ENCODE assay signal across 8 mouse cellular contexts in the genomic region with DNA sequence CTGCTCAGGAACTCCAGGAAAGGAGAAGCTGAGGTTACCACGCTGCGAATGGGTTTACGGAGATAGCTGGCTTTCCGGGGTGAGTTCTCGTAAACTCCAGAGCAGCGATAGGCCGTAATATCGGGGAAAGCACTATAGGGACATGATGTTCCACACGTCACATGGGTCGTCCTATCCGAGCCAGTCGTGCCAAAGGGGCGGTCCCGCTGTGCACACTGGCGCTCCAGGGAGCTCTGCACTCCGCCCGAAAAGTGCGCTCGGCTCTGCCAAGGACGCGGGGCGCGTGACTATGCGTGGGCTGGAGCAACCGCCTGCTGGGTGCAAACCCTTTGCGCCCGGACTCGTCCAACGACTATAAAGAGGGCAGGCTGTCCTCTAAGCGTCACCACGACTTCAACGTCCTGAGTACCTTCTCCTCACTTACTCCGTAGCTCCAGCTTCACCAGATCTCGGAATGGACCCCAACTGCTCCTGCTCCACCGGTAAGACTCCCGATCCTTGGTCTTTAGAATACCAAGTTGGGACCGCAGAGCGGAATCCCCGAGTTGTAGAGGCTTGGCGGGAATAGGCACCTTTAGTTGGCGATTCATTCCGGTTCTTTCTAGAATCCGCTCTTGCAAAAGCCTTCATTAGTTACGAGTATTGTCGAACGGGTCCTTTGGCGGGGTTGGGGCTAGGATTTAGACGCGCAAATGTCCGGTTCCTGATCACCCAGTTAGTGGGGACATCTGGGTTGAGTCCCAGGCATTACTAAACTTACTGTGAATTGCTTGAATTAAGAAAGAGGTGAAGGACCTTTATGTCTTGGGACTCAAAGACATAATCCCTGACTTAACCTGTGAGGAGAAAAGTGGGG. TPM values are rescaled to one million over a fixed set of nuclear protein-coding genes. Genes with fewer than 3 reads are reported as not detected.
DNase-seq lines count a peak whose midpoint lies in the region; ATAC-seq and TF ChIP-seq lines count a peak whose summit lies in the region.

A gene (plus strand): TSS at position 226 of the 856 bp plus-strand sequence.

- peak within 1 kb of the TSS; percentile 52 for H3K9ac ChIP-seq in forebrain, embryonic 12.5 days
- peak within 1 kb of the TSS; percentile 89 for H3K9ac ChIP-seq in heart, embryonic 16.5 days (ENCODE audit: low read length)
- H3K9ac ChIP-seq in liver, embryonic 14.5 days (replicated peaks), result peak within 1 kb of the TSS; percentile 98
- H3K9ac ChIP-seq in stomach, postnatal 0 days (ENCODE audit: low read length), result peak within 1 kb of the TSS; percentile 73

- H3K36me3 ChIP-seq in G1E (replicated peaks), result peaks cover 13% of the 10 kb centered on the region
- H3K36me3 ChIP-seq in forebrain, embryonic 12.5 days (replicated peaks), result no peaks in the 10 kb centered on the region
- H3K36me3 ChIP-seq in heart, embryonic 16.5 days (ENCODE audit: control insufficient read depth, insufficient read depth), result no peaks in the 10 kb centered on the region
- no peaks in the 10 kb centered on the region; the same call in 1 of the 2 replicates for H3K36me3 ChIP-seq in liver, embryonic 14.5 days (replicated peaks; ENCODE audit: control insufficient read depth, insufficient read depth, low read depth)
- no peaks in the 10 kb centered on the region for H3K36me3 ChIP-seq in stomach, postnatal 0 days (ENCODE audit: control insufficient read depth, insufficient read depth, low read length)

- H3K4me2 ChIP-seq in forebrain, embryonic 12.5 days, result peak within 1 kb of the TSS; percentile 75
- peak within 1 kb of the TSS; percentile 80 for H3K4me2 ChIP-seq in heart, embryonic 16.5 days (ENCODE audit: low read depth, low read length)
- peak within 1 kb of the TSS; percentile 88 for H3K4me2 ChIP-seq in liver, embryonic 14.5 days (ENCODE audit: low read depth)
- peak within 1 kb of the TSS; percentile 60 for H3K4me2 ChIP-seq in stomach, postnatal 0 days (replicated peaks; ENCODE audit: low read depth)

- H3K4me3 ChIP-seq in G1E (ENCODE audit: low read depth, low read length), result peak within 1 kb of the TSS; percentile 78
- peak within 1 kb of the TSS; percentile 44 for H3K4me3 ChIP-seq in forebrain, embryonic 12.5 days (replicated peaks)
- peak within 1 kb of the TSS; percentile 72 for H3K4me3 ChIP-seq in heart, embryonic 16.5 days (ENCODE audit: low read length)
- peak within 1 kb of the TSS; percentile 78 to 90 for H3K4me3 ChIP-seq in liver, embryonic 14.5 days (ENCODE audit: insufficient read depth in 1 of 2, low read depth in 2 of 2, low read length in 2 of 2)
- peak within 1 kb of the TSS; percentile 54 for H3K4me3 ChIP-seq in stomach, postnatal 0 days (ENCODE audit: low read depth, low read length)

- under 1% methylated on average over 50 of the region's 50 CpGs for WGBS in forebrain, embryonic 12.5 days
- WGBS in heart, embryonic 16.5 days, result under 1% methylated on average over 50 of the region's 50 CpGs
- WGBS in liver, embryonic 14.5 days (ENCODE audit: insufficient replicate concordance), result under 1% methylated on average over 50 of the region's 50 CpGs
- under 1% methylated on average over 50 of the region's 50 CpGs for WGBS in stomach, postnatal 0 days

- ATAC-seq in G1E (ENCODE audit: extremely low read depth, insufficient number of reproducible peaks, low FRiP score, poor library complexity, severe bottlenecking), result peak; percentile 80
- ATAC-seq in forebrain, embryonic 12.5 days (ENCODE audit: low FRiP score), result peak; percentile 80
- peak; percentile 92 for ATAC-seq in heart, embryonic 16.5 days (replicated peaks; ENCODE audit: extremely low read depth, insufficient read depth, low FRiP score)
- peak; percentile 88 for ATAC-seq in liver, embryonic 14.5 days (ENCODE audit: insufficient read depth)
- peak; percentile 91 for ATAC-seq in stomach, postnatal 0 days (ENCODE audit: low FRiP score, low TSS enrichment)

- H3K27me3 ChIP-seq in G1E (ENCODE audit: insufficient read depth, low read length), result no peaks in the 10 kb centered on the region
- H3K27me3 ChIP-seq in forebrain, embryonic 12.5 days, result peaks cover 96% of the 10 kb centered on the region
- H3K27me3 ChIP-seq in heart, embryonic 16.5 days (ENCODE audit: control insufficient read depth, insufficient read depth, low read length), result peaks cover 22% of the 10 kb centered on the region
- no peaks in the 10 kb centered on the region for H3K27me3 ChIP-seq in liver, embryonic 14.5 days (ENCODE audit: control insufficient read depth, insufficient read depth, low read length)
- H3K27me3 ChIP-seq in stomach, postnatal 0 days (ENCODE audit: control insufficient read depth, insufficient read depth, low read length), result no peaks in the 10 kb centered on the region; the same call in 1 of the 2 replicates

- H3K4me1 ChIP-seq in G1E (ENCODE audit: insufficient read depth, low read depth, low read length), result peaks cover 73% of the 10 kb centered on the region
- peaks cover 27% of the 10 kb centered on the region for H3K4me1 ChIP-seq in forebrain, embryonic 12.5 days
- H3K4me1 ChIP-seq in heart, embryonic 16.5 days (ENCODE audit: control insufficient read depth, insufficient read depth, low read length), result peaks cover 24% of the 10 kb centered on the region
- H3K4me1 ChIP-seq in liver, embryonic 14.5 days (replicated peaks; ENCODE audit: control insufficient read depth in 2 of 2, insufficient read depth in 2 of 2, low read length in 1 of 2), result peaks cover 33 to 38% of the 10 kb centered on the region in 2 experiments
- peaks cover 3% of the 10 kb centered on the region; the same call in 1 of the 2 replicates for H3K4me1 ChIP-seq in stomach, postnatal 0 days (replicated peaks; ENCODE audit: control insufficient read depth, insufficient read depth)

- peak; percentile 88 for DNase-seq in G1E (ENCODE audit: low spot score)
- DNase-seq in c-Kit-positive CD71-positive TER-119-positive erythroid progenitor cells, embryonic 14.5 days (ENCODE audit: low spot score), result peak; percentile 99
- peak; percentile 92 to 94 for DNase-seq in kidney, postnatal 36 days
- DNase-seq in liver, embryonic 14.5 days (ENCODE audit: low read depth in 3 of 3, low spot score in 3 of 3), result peak; percentile 99
- DNase-seq in neural tube, embryonic 10.5 days (ENCODE audit: extremely low spot score, low spot score), result peak; percentile 72
- peak; percentile 99 for DNase-seq in stomach, postnatal 0 days (ENCODE audit: low spot score)

- peak; percentile 89 for TF ChIP-seq EP300 in liver, embryonic 14.5 days (IDR thresholded peaks at IDR 0.05; ENCODE audit: low read depth)
- no peak for TF ChIP-seq EP300 in stomach, postnatal 0 days (optimal IDR thresholded peaks at IDR 0.05)

- H3K27ac ChIP-seq in forebrain, embryonic 12.5 days, result no peak within 1 kb of the TSS
- H3K27ac ChIP-seq in heart, embryonic 16.5 days (ENCODE audit: low read length), result peak within 1 kb of the TSS; percentile 95
- peak within 1 kb of the TSS; percentile 99 for H3K27ac ChIP-seq in liver, embryonic 14.5 days
- peak within 1 kb of the TSS; percentile 90 for H3K27ac ChIP-seq in stomach, postnatal 0 days (replicated peaks)

- H3K9me3 ChIP-seq in G1E (replicated peaks), result no peaks in the 10 kb centered on the region
- no peaks in the 10 kb centered on the region for H3K9me3 ChIP-seq in forebrain, embryonic 12.5 days
- H3K9me3 ChIP-seq in heart, embryonic 16.5 days (replicated peaks; ENCODE audit: control insufficient read depth, low read length), result no peaks in the 10 kb centered on the region
- H3K9me3 ChIP-seq in liver, embryonic 14.5 days (ENCODE audit: control insufficient read depth, low read length), result no peaks in the 10 kb centered on the region
- H3K9me3 ChIP-seq in stomach, postnatal 0 days (ENCODE audit: control insufficient read depth, low read length), result no peaks in the 10 kb centered on the region

- no peak for TF ChIP-seq CTCF in G1E (IDR thresholded peaks at IDR 0.05; ENCODE audit: low read depth, low read length)
- no peak for TF ChIP-seq CTCF in liver, embryonic 14.5 days (IDR thresholded peaks at IDR 0.05; ENCODE audit: low read depth)
- no peak; the same call in 1 of the 2 replicates for TF ChIP-seq CTCF in stomach, postnatal 0 days (IDR thresholded peaks at IDR 0.05; ENCODE audit: low read depth)

RNA-seq across cellular contexts. Expression of the gene that starts here (rescaled TPM):
- 1,659 and 2,059 TPM in 2 replicates for total RNA-seq in G1E (2014; fragmentation: Nextera tagmentation)
- 5,034 and 5,354 TPM in 2 replicates for total RNA-seq in G1E (2017)
- 1,198 and 3,016 TPM in 2 replicates for polyA plus RNA-seq in G1E (2012)
- 64.4 and 76.2 TPM in 2 replicates for polyA plus RNA-seq in forebrain, embryonic 12.5 days (2016; fragmentation: Nextera tagmentation; extraction: Ambion mirVana)
- polyA plus RNA-seq in heart, embryonic 16.5 days (2015; fragmentation: Nextera tagmentation; extraction: Ambion mirVana), result 662 and 667 TPM in 2 replicates
- polyA plus RNA-seq in liver, embryonic 14.5 days (2012; rRNA removed), result 3,236 and 4,039 TPM in 2 replicates
- polyA plus RNA-seq in liver, embryonic 14.5 days (2014; fragmentation: Nextera tagmentation; extraction: Ambion mirVana), result 5,334 and 6,015 TPM in 2 replicates
- polyA plus RNA-seq in stomach, postnatal 0 days (2015; fragmentation: Nextera tagmentation; extraction: Ambion mirVana), result 1,909 and 2,218 TPM in 2 replicates
